Mouse (Mus musculus) layer of hippocampus, postnatal 36 days (tissue): ENCODE data around the gene Prcd. TPM values are rescaled to one million over a fixed set of nuclear protein-coding genes. Genes with fewer than 3 reads are reported as not detected.
A peak's percentile ranks its signal among the peaks of the same experiment; 100 is the strongest.
"Not testable (repeated sequence)": the region's sequence is repeated elsewhere in the genome, so short reads cannot be mapped to it uniquely, and the experiment has no call there.

ENCODE experiments used
- DNase-seq, 2 experiments: peaks; one replicate each; pipeline ENCODE4 v3.0.0; 2022
- total RNA-seq, 2 experiments: library from RNA; stranded (reverse); gene quantifications; 2 replicates each; pipeline ENCODE4 v1.2.3; 2021

The Prcd gene
- total RNA-seq, 2 experiments from 2014 or later, result 5.0 to 5.2 TPM

- no peak for DNase-seq
These were observed 3.5 kb upstream of the Prcd start for GRCm38 (mm10) chr11:116649711-116650337.

DNA sequence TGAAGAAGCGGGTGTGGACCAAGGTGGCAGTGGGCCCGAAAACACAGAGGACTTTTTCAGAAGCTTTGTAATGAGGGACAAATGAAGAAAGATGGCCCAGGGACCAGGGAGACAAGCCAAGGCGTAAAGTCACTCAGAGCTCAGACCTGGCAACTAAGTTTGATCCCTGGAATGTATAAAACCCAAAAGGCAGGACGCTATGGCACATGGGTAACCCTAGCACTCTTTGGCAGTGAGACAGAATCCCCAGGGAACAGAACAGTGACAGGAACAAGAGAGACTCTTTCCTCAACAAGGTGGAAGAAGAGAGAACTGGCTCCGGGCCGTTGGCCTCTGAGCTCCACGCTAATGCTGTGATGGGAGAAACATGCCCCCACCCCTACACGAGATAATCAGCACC lies 2.5 kb upstream of the Prcd start:
- DNase-seq, result no peak

DNA sequence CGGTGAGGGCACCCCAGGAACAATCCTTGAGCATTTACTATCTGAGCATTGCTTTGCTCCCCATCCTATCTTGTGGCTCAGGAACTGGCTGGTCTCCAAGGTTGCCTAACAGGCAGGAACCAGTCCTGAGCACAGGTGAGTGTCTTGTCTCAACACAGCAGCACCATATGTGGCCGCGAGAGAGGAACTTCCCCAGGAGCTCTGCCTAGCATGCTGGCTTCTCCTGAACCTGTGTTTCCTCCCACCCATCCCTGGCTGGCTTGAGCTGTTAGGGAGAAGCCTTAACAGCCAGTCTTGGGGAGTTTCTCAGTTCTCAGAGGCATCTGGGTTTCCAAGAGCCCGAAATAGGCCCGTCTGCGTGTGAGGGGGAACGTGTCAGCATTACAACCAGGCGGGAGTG lies 2.0 kb upstream of the Prcd start:
- DNase-seq, result no peak

GRCm38 (mm10) chr11:116652330-116653098 lies 820 bp upstream of the Prcd start:
- no peak for DNase-seq

- DNase-seq, result peak in 1 of 2 experiments; percentile 56
These were observed 431 bp downstream of the Prcd start for GRCm38 (mm10) chr11:116653709-116654221.

DNA sequence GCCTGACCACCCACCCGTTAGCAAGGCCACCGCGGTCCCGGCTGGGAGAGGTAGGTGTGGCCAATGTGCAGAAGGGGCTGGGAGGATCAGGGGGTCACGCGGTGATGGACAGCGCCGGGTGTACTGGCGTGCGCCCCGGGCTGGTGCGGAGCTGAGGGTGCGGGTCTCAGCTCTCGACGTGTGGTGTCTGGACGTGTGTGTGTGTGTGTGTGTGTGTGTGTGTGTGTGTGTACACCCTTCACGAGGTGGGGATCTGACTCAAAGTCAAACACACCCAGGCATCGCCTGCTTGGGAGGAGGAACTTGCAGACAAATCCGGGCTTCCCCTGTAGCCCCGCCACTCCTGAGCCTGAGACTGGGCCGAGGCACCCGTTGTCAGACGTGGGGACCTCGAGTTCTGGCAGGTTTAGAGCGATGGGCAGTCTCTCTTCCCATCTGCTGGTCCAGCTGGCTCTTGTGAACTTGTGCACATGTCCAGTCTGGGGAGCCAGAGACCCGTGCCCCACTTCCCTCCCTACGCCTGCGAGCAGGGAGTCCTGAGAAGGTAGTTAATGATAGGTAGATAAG lies 1.0 kb downstream of the Prcd start, which contains the start of gene Cygb:
Gene Cygb (minus strand): TSS at position 59 of the 567 bp plus-strand sequence.
- DNase-seq, result no peak

- DNase-seq, result no peak
These were observed 3.2 kb downstream of the Prcd start for GRCm38 (mm10) chr11:116656348-116657191.

DNA sequence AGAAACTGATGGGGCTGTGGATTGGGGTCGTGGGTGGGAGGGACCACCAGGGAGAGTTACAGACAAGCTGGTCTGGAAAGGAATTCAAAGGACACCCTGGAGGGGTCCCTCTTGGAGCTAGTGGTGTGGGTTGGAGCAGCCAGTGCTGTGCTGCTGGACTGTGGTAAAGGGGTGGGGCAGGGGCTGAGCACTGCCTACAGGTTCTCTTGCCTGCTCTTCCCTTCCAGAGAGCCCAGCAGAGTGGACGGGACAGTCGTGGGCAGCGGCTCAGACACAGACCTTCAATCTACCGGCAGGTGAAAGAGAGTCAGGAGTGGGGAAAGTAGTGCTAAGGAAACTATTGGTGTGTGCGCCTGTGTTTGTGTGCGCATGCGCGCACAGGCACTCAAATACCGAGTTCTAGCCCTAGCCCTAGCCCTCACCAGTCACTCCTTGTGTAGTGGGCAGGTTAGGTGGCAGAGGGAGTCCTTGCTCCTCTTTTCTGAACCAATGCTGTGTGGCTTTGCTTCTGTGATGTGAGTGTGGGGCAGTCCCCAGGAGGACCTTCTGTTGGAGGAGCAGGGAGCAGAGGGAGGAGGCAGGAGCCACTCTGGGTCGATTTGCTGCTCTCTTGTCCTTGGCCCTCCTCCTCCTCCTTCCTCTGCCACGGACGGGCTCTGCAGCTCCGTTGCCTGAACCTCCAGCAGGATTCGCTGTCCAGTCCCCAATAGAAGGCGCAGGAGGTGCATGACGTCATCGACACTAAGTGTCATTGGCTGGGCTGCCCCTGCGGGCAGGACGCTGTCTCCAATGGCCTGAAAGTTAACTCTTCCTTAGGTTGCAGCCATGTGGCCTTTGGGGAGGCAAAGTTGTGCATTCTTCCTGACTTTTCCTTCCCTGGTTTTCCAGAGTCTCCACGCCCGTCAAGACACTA lies 4.2 kb downstream of the Prcd start:
- DNase-seq, result peak; percentile 81 to 86

- no peak for DNase-seq
These were observed 4.9 kb downstream of the Prcd start for GRCm38 (mm10) chr11:116658238-116658637.

- DNase-seq, result no peak
These were observed 5.8 kb downstream of the Prcd start for GRCm38 (mm10) chr11:116659027-116659621.

DNA sequence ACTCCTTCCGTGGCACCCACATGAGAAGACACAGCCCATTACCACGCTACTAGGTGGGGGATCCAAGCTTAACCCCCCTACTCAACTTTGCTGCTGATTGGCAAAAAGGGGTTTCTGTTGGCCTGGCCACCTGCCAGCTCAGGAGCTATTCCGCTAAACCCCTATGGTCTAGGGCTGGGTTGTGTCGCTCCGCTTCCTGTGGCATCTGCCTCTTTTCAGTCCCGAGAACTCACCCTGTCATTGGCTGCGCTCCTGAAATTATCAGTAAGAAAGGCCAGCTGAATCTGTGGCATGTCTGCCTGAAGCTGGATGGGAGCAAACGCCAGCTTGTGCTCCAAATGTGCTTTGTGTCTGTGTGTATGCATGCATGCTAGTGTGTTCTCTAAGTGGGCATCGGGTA lies 6.8 kb downstream of the Prcd start:
- DNase-seq, result no peak

DNA sequence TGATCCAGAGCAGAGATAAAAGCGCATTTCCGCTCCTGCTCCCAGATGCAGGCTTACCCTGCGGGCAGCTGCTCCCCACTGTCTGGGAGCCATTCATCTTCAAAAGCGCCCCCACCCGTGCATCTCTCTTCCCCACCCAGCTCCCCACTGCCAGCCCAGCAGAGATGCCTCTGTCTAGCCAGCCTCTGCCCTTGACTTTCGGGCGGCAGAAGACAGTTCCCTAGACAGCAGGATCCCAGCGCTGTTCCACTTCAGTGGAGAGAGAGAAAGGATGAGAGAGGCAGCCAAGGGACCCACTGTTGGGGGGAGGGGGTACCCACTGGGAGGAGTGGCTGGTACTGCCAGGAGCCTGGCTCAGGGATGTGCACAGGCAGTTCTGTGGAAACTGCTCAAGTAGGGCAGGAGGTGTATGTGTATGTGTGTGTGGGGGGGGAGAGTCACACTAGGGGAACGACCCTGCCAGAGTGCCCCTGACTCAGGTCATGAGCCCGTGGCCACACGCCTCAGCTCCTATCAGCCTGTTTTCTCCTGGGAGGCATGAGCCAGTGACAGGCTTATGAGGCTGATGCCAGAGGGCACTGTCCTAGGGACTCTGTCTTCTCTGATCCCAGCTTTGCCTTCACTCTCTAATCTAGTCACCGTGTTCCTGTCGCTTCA lies 8.1 kb downstream of the Prcd start:
- DNase-seq, result peak; percentile 47 to 65

DNA sequence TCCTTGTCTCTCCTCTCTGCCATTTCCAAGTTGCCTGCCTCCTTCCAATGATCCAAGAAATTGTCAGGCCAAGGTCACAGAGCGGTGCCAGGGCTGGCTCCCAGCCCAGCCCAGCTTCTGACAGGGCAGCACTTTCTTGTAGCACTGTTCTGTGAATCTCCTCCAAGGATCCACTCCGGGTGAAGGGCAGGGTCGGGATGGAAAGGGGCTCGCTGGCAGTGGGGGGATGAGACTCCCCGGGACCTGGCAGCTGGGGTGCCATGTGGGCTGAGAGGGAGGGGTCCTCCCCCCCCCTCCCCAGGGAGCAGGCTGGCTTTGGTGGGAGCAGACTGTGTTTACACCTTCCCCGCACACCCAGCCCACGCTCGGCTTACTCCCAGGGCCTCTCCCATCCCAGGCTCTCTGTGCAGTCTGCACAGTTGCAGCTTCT lies 8.6 kb downstream of the Prcd start:
- peak; percentile 63 to 67 for DNase-seq

DNA sequence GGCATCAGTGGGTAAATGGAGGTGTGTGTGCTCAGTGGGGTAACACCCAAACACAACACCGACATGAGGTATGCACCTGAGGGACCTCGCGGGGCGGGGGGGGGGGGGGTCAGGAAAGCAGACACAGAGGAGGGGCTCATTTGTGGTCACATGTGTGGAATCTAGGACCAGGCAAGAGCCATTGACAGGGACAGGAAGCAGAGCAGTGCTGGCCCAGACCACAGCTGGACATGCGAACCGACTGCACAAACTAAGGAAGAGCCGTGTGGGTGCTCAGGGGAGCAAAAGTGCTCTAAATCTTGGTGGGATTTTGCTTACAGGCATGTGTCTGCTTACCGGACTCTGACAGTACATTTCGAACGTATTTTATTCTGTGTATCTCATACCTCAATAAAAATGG lies 12.0 kb downstream of the Prcd start:
- DNase-seq, result no peak

DNA sequence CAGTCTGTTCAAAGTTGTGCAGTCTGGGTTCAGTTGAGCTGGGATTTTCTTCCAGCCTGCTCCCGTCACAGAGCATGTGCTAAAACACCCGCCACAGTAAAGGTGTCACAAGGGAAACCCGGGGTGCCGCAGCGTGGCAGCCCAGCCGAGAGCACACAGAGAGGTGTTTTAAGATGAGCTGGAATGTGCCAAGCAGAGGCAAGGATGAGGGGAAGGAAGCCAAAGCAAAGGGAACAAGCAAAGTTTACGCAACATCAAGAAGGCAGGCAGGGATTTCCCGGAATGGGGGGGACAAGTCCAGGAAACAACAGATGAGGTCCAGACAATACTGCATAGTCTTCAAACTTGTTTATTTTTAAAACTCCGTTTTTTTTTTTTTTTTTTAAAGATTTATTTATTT lies 13.2 kb downstream of the Prcd start:
- no peak for DNase-seq

DNA sequence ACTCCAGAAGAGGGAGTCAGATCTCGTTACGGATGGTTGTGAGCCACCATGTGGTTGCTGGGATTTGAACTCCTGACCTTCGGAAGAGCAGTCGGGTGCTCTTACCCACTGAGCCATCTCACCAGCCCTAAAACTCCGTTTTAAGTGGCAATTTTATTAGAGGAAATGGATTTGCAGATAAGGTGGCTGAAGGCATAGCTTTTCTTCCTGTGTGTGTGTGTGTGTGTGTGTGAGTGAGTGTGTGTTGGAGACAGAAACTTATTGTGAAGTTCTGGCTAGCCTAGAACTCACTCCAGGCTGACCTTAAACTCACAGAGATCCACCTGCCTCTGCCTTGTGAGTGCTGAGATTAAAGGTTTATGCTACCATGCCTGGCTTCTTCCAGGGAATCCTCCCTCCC lies 13.7 kb downstream of the Prcd start:
- DNase-seq, result not testable (repeated sequence)

- DNase-seq, result no peak
These were observed 14.6 kb downstream of the Prcd start for GRCm38 (mm10) chr11:116667930-116668329.

DNA sequence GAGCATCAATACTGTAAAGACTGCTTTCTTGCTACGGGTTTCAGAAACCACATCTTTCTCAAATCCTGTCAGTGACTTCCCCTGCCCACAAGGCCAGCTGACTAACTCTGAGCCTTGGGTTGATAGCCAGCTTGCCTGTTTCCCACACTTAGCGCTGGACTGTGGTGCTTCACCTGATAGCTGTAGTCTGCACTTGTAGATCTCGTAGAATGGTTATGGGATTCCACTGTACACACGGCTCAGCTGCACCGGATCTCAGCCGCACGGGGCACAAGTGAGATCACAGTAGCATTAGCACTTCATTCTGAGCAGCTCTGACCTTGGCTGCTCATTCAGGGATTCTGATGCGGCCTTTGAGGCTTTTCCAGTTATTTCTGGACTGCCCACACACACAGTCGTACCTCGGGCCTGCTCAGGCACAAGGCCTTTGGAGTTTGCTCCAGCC lies 15.1 kb downstream of the Prcd start:
- no peak for DNase-seq

GRCm38 (mm10) chr11:116668839-116669238 lies 15.5 kb downstream of the Prcd start:
- no peak for DNase-seq

- no peak for DNase-seq
These were observed 16.0 kb downstream of the Prcd start for GRCm38 (mm10) chr11:116669316-116669715.
